Comparison of ENCODE assay signal across 33 mouse cellular contexts in genomic region chr1:152041005-152041404, GRCm38 (mm10).
"Had no signal": no experiment of that assay in that cellular context is flagged by ENCODE, and none has a peak within 500 bp of the region (broad histone marks: within the 10 kb centered on the region; RNA-seq: fewer than 3 reads in every experiment).

No protein-coding gene starts in this region.

- H3K27ac ChIP-seq: heart, embryonic 10.5 days; heart, embryonic 13.5 days; heart, embryonic 15.5 days; hindbrain, embryonic 10.5 days; hindbrain, embryonic 12.5 days; hindbrain, embryonic 13.5 days; hindbrain, embryonic 14.5 days; hindbrain, embryonic 15.5 days; hindbrain, postnatal 0 days; kidney, embryonic 15.5 days; kidney, postnatal 0 days; layer of hippocampus, adult 2 months; left cerebral cortex, adult 2 months had no signal

- H3K27me3 ChIP-seq: heart, embryonic 12.5 days; heart, embryonic 13.5 days; heart, embryonic 15.5 days; hindbrain, embryonic 12.5 days; hindbrain, embryonic 13.5 days; hindbrain, embryonic 15.5 days; kidney, embryonic 15.5 days had no signal

- H3K4me3 ChIP-seq: heart, embryonic 10.5 days; heart, embryonic 12.5 days; heart, embryonic 13.5 days; heart, embryonic 15.5 days; hindbrain, embryonic 10.5 days; hindbrain, embryonic 12.5 days; hindbrain, embryonic 13.5 days; hindbrain, embryonic 15.5 days; kidney, embryonic 15.5 days; layer of hippocampus, adult 2 months; left cerebral cortex, adult 2 months had no signal

- H3K4me2 ChIP-seq: heart, embryonic 11.5 days; heart, embryonic 12.5 days; heart, embryonic 13.5 days; heart, embryonic 15.5 days; hindbrain, embryonic 12.5 days; hindbrain, embryonic 13.5 days; hindbrain, embryonic 14.5 days; hindbrain, embryonic 15.5 days; kidney, embryonic 15.5 days had no signal

- DNase-seq: heart, postnatal 10 days; heart, postnatal 14 days; heart, postnatal 36 days; heart, postnatal 4 days; kidney, adult 11 months; kidney, adult 18-20 months; kidney, adult 2 months; kidney, adult 8-10 months; kidney, adult 9 months; kidney, postnatal 10 days; kidney, postnatal 14 days; kidney, postnatal 25 days; kidney, postnatal 36 days; kidney, postnatal 4 days; layer of hippocampus, adult 9-11 months; layer of hippocampus, postnatal 36 days had no signal

- H3K9me3 ChIP-seq: heart, embryonic 10.5 days; heart, embryonic 12.5 days; heart, embryonic 13.5 days; heart, embryonic 15.5 days; hindbrain, embryonic 10.5 days; hindbrain, embryonic 12.5 days; hindbrain, embryonic 13.5 days; hindbrain, embryonic 15.5 days; kidney, embryonic 15.5 days had no signal

- H3K9ac ChIP-seq: heart, embryonic 12.5 days; heart, embryonic 13.5 days; heart, embryonic 15.5 days; hindbrain, embryonic 12.5 days; hindbrain, embryonic 13.5 days; hindbrain, embryonic 14.5 days; hindbrain, embryonic 15.5 days; kidney, embryonic 15.5 days had no signal

- ATAC-seq: hindbrain, embryonic 16.5 days; hindbrain, postnatal 0 days; inflammation-experienced regulatory T-cells, adult 6 months had no signal

- H3K36me3 ChIP-seq: heart, embryonic 10.5 days; heart, embryonic 12.5 days; heart, embryonic 13.5 days; heart, embryonic 15.5 days; hindbrain, embryonic 12.5 days; hindbrain, embryonic 13.5 days; hindbrain, embryonic 15.5 days; kidney, embryonic 15.5 days had no signal
